In the genomic region with DNA sequence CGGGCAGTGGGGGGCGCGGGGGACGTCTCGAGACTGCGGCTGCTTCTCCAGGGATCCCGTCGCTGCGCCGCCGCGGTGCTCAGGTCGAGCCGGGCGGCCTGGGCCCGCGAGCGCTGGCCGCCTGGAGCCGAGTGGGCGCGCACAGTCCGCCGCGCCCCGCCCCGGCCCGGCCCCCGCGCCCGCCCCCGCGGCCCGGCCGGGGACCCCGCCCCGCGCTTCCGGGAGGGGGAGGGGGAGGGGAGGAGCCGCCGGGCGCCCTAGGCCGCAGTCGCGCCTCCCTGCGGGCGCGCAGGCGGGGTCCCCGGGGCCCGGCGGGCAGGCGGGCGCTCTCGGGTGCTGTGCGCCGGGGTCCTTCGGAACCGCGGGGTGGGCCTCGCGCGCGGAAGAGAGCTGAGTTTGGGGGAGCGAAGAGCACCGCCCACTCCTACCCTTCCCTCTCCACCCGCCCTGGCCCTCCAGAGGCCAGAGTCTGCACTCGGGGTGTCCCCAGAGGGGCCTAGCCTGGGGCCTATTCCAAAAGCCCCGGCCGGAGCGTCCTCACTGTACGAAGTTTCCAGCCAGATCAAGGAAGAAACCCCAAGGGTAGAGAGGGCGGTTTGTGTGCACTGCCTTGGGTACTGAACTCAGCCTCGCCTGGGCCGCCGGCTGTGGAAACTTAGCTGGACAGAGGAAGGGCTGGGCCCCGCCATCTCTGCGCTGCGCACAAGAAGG, we compare ENCODE assay signal across 8 mouse cellular contexts. TPM values are rescaled to one million over a fixed set of nuclear protein-coding genes. Genes with fewer than 3 reads are reported as not detected.
A peak's percentile ranks its signal among the peaks of the same experiment; 100 is the strongest.
DNase-seq lines count a peak whose midpoint lies in the region; ATAC-seq and TF ChIP-seq lines count a peak whose summit lies in the region.

No protein-coding gene starts in this region.

- H3K4me1 ChIP-seq in MEL (ENCODE audit: control insufficient read depth in 1 of 2, insufficient read depth in 2 of 2, low read length in 2 of 2) = peaks cover 8 to 16% of the 10 kb centered on the region in 2 experiments
- H3K4me1 ChIP-seq in hindbrain, embryonic 12.5 days = peaks cover 16% of the 10 kb centered on the region

- H3K27ac ChIP-seq in MEL (ENCODE audit: control insufficient read depth, low read depth, low read length) = peak overlapping the region; percentile 56
- peak overlapping the region; percentile 87 for H3K27ac ChIP-seq in hindbrain, embryonic 12.5 days

- H3K4me3 ChIP-seq in MEL (ENCODE audit: control insufficient read depth in 1 of 2, insufficient read depth in 1 of 2, low read depth in 2 of 2, low read length in 2 of 2) = peak overlapping the region; percentile 90 to 98
- peak overlapping the region; percentile 75 for H3K4me3 ChIP-seq in hindbrain, embryonic 12.5 days

- no peaks in the 10 kb centered on the region for H3K9me3 ChIP-seq in MEL (replicated peaks; ENCODE audit: insufficient read depth, low read length)
- no peaks in the 10 kb centered on the region for H3K9me3 ChIP-seq in hindbrain, embryonic 12.5 days (replicated peaks)

- H3K27me3 ChIP-seq in MEL (ENCODE audit: control insufficient read depth in 1 of 2, insufficient read depth in 2 of 2, low read length in 2 of 2) = 0 out of 4 replicates have a peak, but pooled peaks cover 0 to 1% of the 10 kb centered on the region in 2 experiments
- no peaks in the 10 kb centered on the region for H3K27me3 ChIP-seq in hindbrain, embryonic 12.5 days

- TF ChIP-seq CTCF in MEL (IDR thresholded peaks at IDR 0.05 in 2 of 3, conservative IDR thresholded peaks at IDR 0.05 in 1 of 3; ENCODE audit: control insufficient read depth in 1 of 3, insufficient read depth in 1 of 3, low read depth in 2 of 3, low read length in 3 of 3, poor library complexity in 1 of 3, severe bottlenecking in 1 of 3) = 0 out of 6 replicates have a peak, but pooled peaks of 1 of the 3 experiments have one; percentile 16

- TF ChIP-seq EP300 in MEL (IDR thresholded peaks at IDR 0.05; ENCODE audit: low read depth in 1 of 2, low read length in 2 of 2) = no peak

- H3K9ac ChIP-seq in MEL (ENCODE audit: control insufficient read depth, low read depth, low read length, poor library complexity, severe bottlenecking) = peak overlapping the region; percentile 99
- H3K9ac ChIP-seq in hindbrain, embryonic 12.5 days = peak overlapping the region; percentile 92

- TF ChIP-seq POLR2A in MEL (IDR thresholded peaks at IDR 0.05; ENCODE audit: control insufficient read depth in 1 of 2, insufficient read depth in 1 of 2, low read depth in 1 of 2, low read length in 2 of 2, poor library complexity in 1 of 2) = peak; percentile 84 to 90

- DNase-seq in MEL (ENCODE audit: low read depth, low spot score) = peak; percentile 75
- peak; percentile 68 for DNase-seq in cerebellum, adult 9-11 months
- peak; percentile 36 to 54 for DNase-seq in frontal cortex, postnatal 14 days (ENCODE audit: low spot score in 2 of 2)
- peak; percentile 65 to 66 for DNase-seq in layer of hippocampus, postnatal 14 days (ENCODE audit: low spot score in 2 of 2)
- DNase-seq in lung, postnatal 10 days = peak; percentile 84
- DNase-seq in ovary, postnatal 14 days (ENCODE audit: low spot score) = peak; percentile 76
- DNase-seq in thymus, postnatal 10 days (ENCODE audit: low spot score in 2 of 2) = peak; percentile 76 to 89

- TF ChIP-seq RAD21 in MEL (IDR thresholded peaks at IDR 0.05; ENCODE audit: low read depth, low read length) = no peak

- H3K79me2 ChIP-seq in MEL (ENCODE audit: control insufficient read depth, insufficient read depth, low read length, poor library complexity) = peaks cover 50% of the 10 kb centered on the region

- peak; percentile 93 for ATAC-seq in hindbrain, embryonic 12.5 days (ENCODE audit: low FRiP score)

- 0% methylated on average over 36 of the region's 79 CpGs for WGBS in hindbrain, embryonic 12.5 days

- H3K4me2 ChIP-seq in hindbrain, embryonic 12.5 days (replicated peaks) = peak overlapping the region; percentile 93

- peaks cover 2 to 25% of the 10 kb centered on the region in 2 experiments; a peak in 2 of 4 replicates for H3K36me3 ChIP-seq in MEL (ENCODE audit: control insufficient read depth in 1 of 2, insufficient read depth in 2 of 2, low read length in 2 of 2)
- H3K36me3 ChIP-seq in hindbrain, embryonic 12.5 days = no peaks in the 10 kb centered on the region

TF ChIP-seq in MEL, 35 proteins besides CTCF, POLR2A, EP300 and RAD21:
- TF ChIP-seq SIN3A (IDR thresholded peaks at IDR 0.05; ENCODE audit: low read length) = peak; percentile 8; the same call in 1 of the 2 replicates
- TF ChIP-seq USF2 (IDR thresholded peaks at IDR 0.05; ENCODE audit: borderline replicate concordance in 1 of 2, insufficient read depth in 1 of 2, low read depth in 1 of 2, low read length in 2 of 2) = no peak
- no peak for TF ChIP-seq KAT2A (conservative IDR thresholded peaks at IDR 0.05; ENCODE audit: low read depth, low read length)
- peak; percentile 52; the same call in 1 of the 2 replicates for TF ChIP-seq HCFC1 (IDR thresholded peaks at IDR 0.05; ENCODE audit: low read depth, low read length)
- no peak for TF ChIP-seq MAX (IDR thresholded peaks at IDR 0.05; ENCODE audit: low read length)
- peak; percentile 88 for TF ChIP-seq NELFE (IDR thresholded peaks at IDR 0.05; ENCODE audit: low read depth, low read length)
- TF ChIP-seq BHLHE40 (IDR thresholded peaks at IDR 0.05; ENCODE audit: borderline replicate concordance, low read depth, low read length) = no peak
- TF ChIP-seq NRF1 (IDR thresholded peaks at IDR 0.05; ENCODE audit: insufficient read depth, low read depth, low read length, poor library complexity, severe bottlenecking) = peak; percentile 42; the same call in 1 of the 2 replicates
- no peak for TF ChIP-seq CHD1 (IDR thresholded peaks at IDR 0.05; ENCODE audit: low read depth, low read length)
- TF ChIP-seq SMC3 (IDR thresholded peaks at IDR 0.05; ENCODE audit: low read depth, low read length) = no peak
- TF ChIP-seq ZKSCAN1 (IDR thresholded peaks at IDR 0.05; ENCODE audit: low read depth, low read length) = no peak
- no peak for TF ChIP-seq JUND (IDR thresholded peaks at IDR 0.05; ENCODE audit: low read depth, low read length)
- TF ChIP-seq CHD2 (IDR thresholded peaks at IDR 0.05; ENCODE audit: low read length) = no peak
- TF ChIP-seq MAZ (IDR thresholded peaks at IDR 0.05; ENCODE audit: low read depth, low read length) = peak; percentile 47; the same call in 1 of the 2 replicates
- 0 out of 2 replicates have a peak, but pooled peaks have one; percentile 38 for TF ChIP-seq UBTF (IDR thresholded peaks at IDR 0.05; ENCODE audit: borderline replicate concordance, insufficient read depth, low read depth, low read length)
- peak; percentile 70 for TF ChIP-seq ELF1 (IDR thresholded peaks at IDR 0.05; ENCODE audit: low read depth, low read length)
- 0 out of 2 replicates have a peak, but pooled peaks have one; percentile 6 for TF ChIP-seq TCF12 (IDR thresholded peaks at IDR 0.05; ENCODE audit: low read depth, low read length)
- peak; percentile 69 for TF ChIP-seq ZMIZ1 (IDR thresholded peaks at IDR 0.05; ENCODE audit: low read depth, low read length)
- TF ChIP-seq RCOR1 (IDR thresholded peaks at IDR 0.05; ENCODE audit: low read depth, low read length) = no peak
- peak; percentile 67; the same call in 1 of the 2 replicates for TF ChIP-seq POLR2AphosphoS2 (IDR thresholded peaks at IDR 0.05; ENCODE audit: low read length)
- no peak for TF ChIP-seq ETS1 (IDR thresholded peaks at IDR 0.05; ENCODE audit: low read depth, low read length)
TF ChIP-seq in MEL: peak in this region for 10.

RNA-seq across cellular contexts. Expression of a gene that starts 0.5 kb away (rescaled TPM):
- total RNA-seq in MEL (2012; rRNA removed) = 60.5 and 62.5 TPM in 2 replicates
- polyA plus RNA-seq in MEL (2012; ENCODE audit: insufficient read depth in 1 of 2, insufficient read length in 2 of 2, low read depth in 1 of 2, low replicate concordance in 2 of 2, missing spikeins in 1 of 2) = 10 to 100 TPM in 1 of 2 experiments, not detected in 1; 79.3 TPM
- 38.4 and 41.2 TPM in 2 replicates for polyA plus RNA-seq in hindbrain, embryonic 12.5 days (2016; fragmentation: Nextera tagmentation; extraction: Ambion mirVana)
- total RNA-seq in layer of hippocampus, postnatal 14 days (2021) = 10 to 100 TPM; 49.9 to 51.0 TPM

Comparison
In these comparisons a context has a peak if more than half of its experiments do, and no peak if none do; other contexts are left out.
1. Peak in every context shown above with its lines: DNase-seq, ATAC-seq, H3K4me3 ChIP-seq and H3K27ac ChIP-seq.